Mouse (Mus musculus): ENCODE results near the gene Uty. TPM values are rescaled to one million over a fixed set of nuclear protein-coding genes. Genes with fewer than 3 reads are reported as not detected.

Uty gene
- polyA plus RNA-seq, 1 experiment from 2014 or later = 8.0 TPM

- no peaks in the 10 kb centered on the region for H3K27me3 ChIP-seq (ENCODE audit: insufficient read depth, low read length)
- no peak overlapping the region for H3K27ac ChIP-seq (ENCODE audit: low read length)
- no peaks in the 10 kb centered on the region for H3K9me3 ChIP-seq (ENCODE audit: low read length)
- H3K36me3 ChIP-seq (ENCODE audit: insufficient read depth, low read length) = no peaks in the 10 kb centered on the region
- ATAC-seq (ENCODE audit: low FRiP score, low TSS enrichment) = no peak
- no peak overlapping the region for H3K9ac ChIP-seq (replicated peaks; ENCODE audit: low read length)
- H3K4me1 ChIP-seq (ENCODE audit: insufficient read depth, low read length) = no peaks in the 10 kb centered on the region
- H3K4me2 ChIP-seq (replicated peaks; ENCODE audit: low read depth, low read length) = no peak overlapping the region
- WGBS = 73% methylated on average over 2 of the region's 5 CpGs
- H3K4me3 ChIP-seq (ENCODE audit: low read length) = no peak overlapping the region
Measured at GRCm38 (mm10) chrY:1116153-1116552, 129.4 kb downstream of the Uty start.

GRCm38 (mm10) chrY:1114016-1114415, 131.5 kb downstream of the Uty start:
- 20% methylated on average over 1 of the region's 2 CpGs for WGBS
- ATAC-seq (ENCODE audit: low FRiP score, low TSS enrichment) = no peak

More at GRCm38 (mm10) chrY:1114016-1114415, 131.5 kb downstream of the Uty start:
- Histone ChIP-seq H3K27ac (ENCODE audit: low read length) (no peak overlapping the region), H3K9me3 (ENCODE audit: low read length) (no peaks in the 10 kb centered on the region), H3K27me3 (ENCODE audit: insufficient read depth, low read length) (no peaks in the 10 kb centered on the region), H3K4me1 (ENCODE audit: insufficient read depth, low read length) (no peaks in the 10 kb centered on the region), H3K9ac (replicated peaks; ENCODE audit: low read length) (no peak overlapping the region), H3K36me3 (ENCODE audit: insufficient read depth, low read length) (no peaks in the 10 kb centered on the region), H3K4me2 (replicated peaks; ENCODE audit: low read depth, low read length) (no peak overlapping the region), H3K4me3 (ENCODE audit: low read length) (no peak overlapping the region)

Other genes starting within 250 kb of the Uty start
- 19.4 and 31.7 TPM in 2 replicates for gene Eif2s3y, start 235.2 kb downstream of the Uty start, polyA plus RNA-seq (2015; fragmentation: Nextera tagmentation; extraction: Ambion mirVana)
- gene Ddx3y, start 40.9 kb upstream of the Uty start, polyA plus RNA-seq (2015; fragmentation: Nextera tagmentation; extraction: Ambion mirVana) = 14.7 and 27.6 TPM in 2 replicates
- gene Usp9y, start 214.0 kb upstream of the Uty start, polyA plus RNA-seq (2015; fragmentation: Nextera tagmentation; extraction: Ambion mirVana) = not detected in 2 replicates